ENCODE assay signal across 8 mouse cellular contexts in the genomic region with DNA sequence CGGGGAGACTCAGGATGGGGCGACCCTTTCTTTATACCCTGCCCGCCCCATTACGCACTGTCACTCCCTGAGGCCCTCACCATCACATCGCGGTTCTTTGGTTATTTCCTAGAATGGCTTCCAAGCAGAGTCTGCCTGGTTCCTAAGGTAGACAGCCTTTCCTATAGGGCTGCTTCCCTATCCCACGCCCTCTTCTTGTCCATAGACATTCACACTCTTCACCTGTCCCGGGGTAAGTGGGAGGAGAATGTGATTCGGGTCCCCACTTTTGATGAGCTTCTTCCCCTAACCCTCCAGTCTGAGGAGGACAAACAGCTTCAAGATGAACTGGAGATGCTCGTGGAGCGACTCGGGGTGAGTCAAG. TPM values are rescaled to one million over a fixed set of nuclear protein-coding genes. Genes with fewer than 3 reads are reported as not detected.
DNase-seq lines count a peak whose midpoint lies in the region; ATAC-seq and TF ChIP-seq lines count a peak whose summit lies in the region.

No protein-coding gene starts in this region.

- WGBS in embryonic facial prominence, embryonic 12.5 days: 14% methylated on average over 12 of the region's 12 CpGs
- WGBS in hindbrain, postnatal 0 days: 9% methylated on average over 12 of the region's 12 CpGs
- WGBS in midbrain, embryonic 16.5 days: 10% methylated on average over 12 of the region's 12 CpGs

- H3K27ac ChIP-seq in layer of hippocampus, adult 2 months: peak overlapping the region; percentile 92
- no peak overlapping the region for H3K27ac ChIP-seq in embryonic facial prominence, embryonic 12.5 days
- H3K27ac ChIP-seq in hindbrain, postnatal 0 days: peak overlapping the region; percentile 81; the same call in 1 of the 2 replicates
- H3K27ac ChIP-seq in midbrain, embryonic 16.5 days (ENCODE audit: low read length): peak overlapping the region; percentile 70

- peaks cover 11% of the 10 kb centered on the region; the same call in 1 of the 2 replicates for H3K4me1 ChIP-seq in embryonic facial prominence, embryonic 12.5 days
- 0 out of 2 replicates have a peak, but pooled peaks cover 3% of the 10 kb centered on the region for H3K4me1 ChIP-seq in hindbrain, postnatal 0 days (ENCODE audit: insufficient read depth, low read length)
- H3K4me1 ChIP-seq in midbrain, embryonic 16.5 days (ENCODE audit: control insufficient read depth, insufficient read depth, low read length): peaks cover 19% of the 10 kb centered on the region

- no peaks in the 10 kb centered on the region for H3K27me3 ChIP-seq in embryonic facial prominence, embryonic 12.5 days
- no peaks in the 10 kb centered on the region for H3K27me3 ChIP-seq in hindbrain, postnatal 0 days (ENCODE audit: insufficient read depth, low read length)
- H3K27me3 ChIP-seq in midbrain, embryonic 16.5 days (ENCODE audit: control insufficient read depth, insufficient read depth, low read depth, low read length): no peaks in the 10 kb centered on the region

- peak overlapping the region; percentile 92 for H3K4me2 ChIP-seq in embryonic facial prominence, embryonic 12.5 days (replicated peaks)
- peak overlapping the region; percentile 91 for H3K4me2 ChIP-seq in hindbrain, postnatal 0 days (ENCODE audit: low read depth, low read length)
- H3K4me2 ChIP-seq in midbrain, embryonic 16.5 days (ENCODE audit: low read length): peak overlapping the region; percentile 73

- peaks cover 25% of the 10 kb centered on the region for H3K36me3 ChIP-seq in embryonic facial prominence, embryonic 12.5 days
- peaks cover 10% of the 10 kb centered on the region for H3K36me3 ChIP-seq in hindbrain, postnatal 0 days (ENCODE audit: insufficient read depth, low read length)
- H3K36me3 ChIP-seq in midbrain, embryonic 16.5 days (ENCODE audit: control insufficient read depth, insufficient read depth, low read length): peaks cover 17% of the 10 kb centered on the region

- H3K9ac ChIP-seq in embryonic facial prominence, embryonic 12.5 days: peak overlapping the region; percentile 91
- peak overlapping the region; percentile 95 for H3K9ac ChIP-seq in hindbrain, postnatal 0 days (replicated peaks; ENCODE audit: low read length)
- peak overlapping the region; percentile 86 for H3K9ac ChIP-seq in midbrain, embryonic 16.5 days (ENCODE audit: low read depth, low read length)

- H3K4me3 ChIP-seq in layer of hippocampus, adult 2 months: peak overlapping the region; percentile 73
- peak overlapping the region; percentile 75 for H3K4me3 ChIP-seq in embryonic facial prominence, embryonic 12.5 days
- H3K4me3 ChIP-seq in hindbrain, postnatal 0 days (ENCODE audit: low read length): peak overlapping the region; percentile 91
- peak overlapping the region; percentile 73 for H3K4me3 ChIP-seq in midbrain, embryonic 16.5 days (ENCODE audit: low read depth, low read length)

- ATAC-seq in embryonic facial prominence, embryonic 12.5 days (ENCODE audit: insufficient number of reproducible peaks, insufficient read depth, low FRiP score, low TSS enrichment): peak; percentile 42; the same call in 1 of the 2 replicates
- no peak for ATAC-seq in hindbrain, postnatal 0 days
- ATAC-seq in midbrain, embryonic 16.5 days: no peak

- H3K9me3 ChIP-seq in embryonic facial prominence, embryonic 12.5 days: no peaks in the 10 kb centered on the region
- no peaks in the 10 kb centered on the region for H3K9me3 ChIP-seq in hindbrain, postnatal 0 days (ENCODE audit: low read length)
- no peaks in the 10 kb centered on the region for H3K9me3 ChIP-seq in midbrain, embryonic 16.5 days (replicated peaks; ENCODE audit: control insufficient read depth, low read length, poor library complexity, severe bottlenecking)

- TF ChIP-seq CTCF in layer of hippocampus, adult 2 months (conservative IDR thresholded peaks at IDR 0.05): no peak
- no peak for TF ChIP-seq CTCF in hindbrain, postnatal 0 days (IDR thresholded peaks at IDR 0.05; ENCODE audit: low read depth)

- DNase-seq in layer of hippocampus, adult 2 months (ENCODE audit: low spot score in 2 of 2): no peak
- no peak for DNase-seq in layer of hippocampus, adult 8-10 months (ENCODE audit: low spot score in 2 of 2)
- no peak for DNase-seq in hindbrain, postnatal 0 days (ENCODE audit: low spot score)
- no peak for DNase-seq in right cerebral cortex, adult 2 months (ENCODE audit: low spot score in 2 of 2)
- DNase-seq in kidney, postnatal 14 days: no peak
- no peak for DNase-seq in urinary bladder, postnatal 36 days (ENCODE audit: low spot score in 2 of 2)

RNA-seq across cellular contexts. Expression of gene Psmd2, which starts 0.5 kb away (rescaled TPM):
- total RNA-seq in layer of hippocampus, adult 2 months (2021): 100 to 1,000 TPM; 208 to 213 TPM
- total RNA-seq in layer of hippocampus, adult 8-10 months (2022): 100 to 1,000 TPM; 222 to 231 (median 228) TPM
- 396 and 401 TPM in 2 replicates for polyA plus RNA-seq in embryonic facial prominence, embryonic 12.5 days (2016; fragmentation: Nextera tagmentation; extraction: Ambion mirVana)
- total RNA-seq in hindbrain, postnatal 0 days (2014; rRNA removed): 192 and 196 TPM in 2 replicates
- 308 and 314 TPM in 2 replicates for polyA plus RNA-seq in hindbrain, postnatal 0 days (2015; fragmentation: Nextera tagmentation; extraction: Ambion mirVana)
- 365 and 371 TPM in 2 replicates for polyA plus RNA-seq in midbrain, embryonic 16.5 days (2015; fragmentation: Nextera tagmentation; extraction: Ambion mirVana)

RNA-seq across cellular contexts. Expression of gene Eif4g1, which starts 16.2 kb away (rescaled TPM):
- 100 to 1,000 TPM; 283 to 297 TPM for total RNA-seq in layer of hippocampus, adult 2 months (2021)
- total RNA-seq in layer of hippocampus, adult 8-10 months (2022): 100 to 1,000 TPM; 273 to 282 (median 281) TPM
- 213 and 218 TPM in 2 replicates for polyA plus RNA-seq in embryonic facial prominence, embryonic 12.5 days (2016; fragmentation: Nextera tagmentation; extraction: Ambion mirVana)
- total RNA-seq in hindbrain, postnatal 0 days (2014; rRNA removed): 424 and 428 TPM in 2 replicates
- 115 and 124 TPM in 2 replicates for polyA plus RNA-seq in hindbrain, postnatal 0 days (2015; fragmentation: Nextera tagmentation; extraction: Ambion mirVana)
- 127 and 134 TPM in 2 replicates for polyA plus RNA-seq in midbrain, embryonic 16.5 days (2015; fragmentation: Nextera tagmentation; extraction: Ambion mirVana)

RNA-seq across cellular contexts. Expression of gene Ece2, which starts 22.3 kb away (rescaled TPM):
- 10 to 100 TPM; 34.4 to 36.1 TPM for total RNA-seq in layer of hippocampus, adult 2 months (2021)
- total RNA-seq in layer of hippocampus, adult 8-10 months (2022): 10 to 100 TPM; 31.2 to 43.5 (median 34.1) TPM
- polyA plus RNA-seq in embryonic facial prominence, embryonic 12.5 days (2016; fragmentation: Nextera tagmentation; extraction: Ambion mirVana): 7.5 and 7.7 TPM in 2 replicates
- total RNA-seq in hindbrain, postnatal 0 days (2014; rRNA removed): 14.7 and 24.6 TPM in 2 replicates
- polyA plus RNA-seq in hindbrain, postnatal 0 days (2015; fragmentation: Nextera tagmentation; extraction: Ambion mirVana): 16.0 and 16.6 TPM in 2 replicates
- polyA plus RNA-seq in midbrain, embryonic 16.5 days (2015; fragmentation: Nextera tagmentation; extraction: Ambion mirVana): 23.2 and 23.6 TPM in 2 replicates

RNA-seq across cellular contexts. Expression of gene Camk2n2, which starts 30.8 kb away (rescaled TPM):
- total RNA-seq in layer of hippocampus, adult 2 months (2021): 10 to 100 TPM; 69.1 to 84.4 TPM
- 10 to 100 TPM; 84.3 to 94.8 (median 91.1) TPM for total RNA-seq in layer of hippocampus, adult 8-10 months (2022)
- polyA plus RNA-seq in embryonic facial prominence, embryonic 12.5 days (2016; fragmentation: Nextera tagmentation; extraction: Ambion mirVana): 2.1 and 2.4 TPM in 2 replicates
- 70.2 and 82.9 TPM in 2 replicates for total RNA-seq in hindbrain, postnatal 0 days (2014; rRNA removed)
- 84.7 and 85.7 TPM in 2 replicates for polyA plus RNA-seq in hindbrain, postnatal 0 days (2015; fragmentation: Nextera tagmentation; extraction: Ambion mirVana)
- polyA plus RNA-seq in midbrain, embryonic 16.5 days (2015; fragmentation: Nextera tagmentation; extraction: Ambion mirVana): 34.5 and 40.1 TPM in 2 replicates

RNA-seq across cellular contexts. Expression of gene Alg3, which starts 40.4 kb away (rescaled TPM):
- total RNA-seq in layer of hippocampus, adult 2 months (2021): 10 to 100 TPM in 1 of 2 experiments, 1 to 10 TPM in 1; 9.7 to 15.4 TPM
- 10 to 100 TPM; 10.9 to 15.6 (median 11.9) TPM for total RNA-seq in layer of hippocampus, adult 8-10 months (2022)
- polyA plus RNA-seq in embryonic facial prominence, embryonic 12.5 days (2016; fragmentation: Nextera tagmentation; extraction: Ambion mirVana): 36.9 and 39.9 TPM in 2 replicates
- 34.8 and 38.9 TPM in 2 replicates for total RNA-seq in hindbrain, postnatal 0 days (2014; rRNA removed)
- 35.5 and 36.5 TPM in 2 replicates for polyA plus RNA-seq in hindbrain, postnatal 0 days (2015; fragmentation: Nextera tagmentation; extraction: Ambion mirVana)
- 39.6 and 41.6 TPM in 2 replicates for polyA plus RNA-seq in midbrain, embryonic 16.5 days (2015; fragmentation: Nextera tagmentation; extraction: Ambion mirVana)
